Mouse (Mus musculus) cerebellum, adult 18-20 months (tissue): ENCODE results near the gene Aadac.

Source experiments
- DNase-seq, 2 experiments: peaks; one replicate each; pipeline ENCODE4 v3.0.0; 2021

The Aadac gene

GRCm38 (mm10) chr3:60025417-60025816 lies at the start of gene Aadac:
Gene Aadac, plus strand, starts transcription at chr3:60025717.
- no peak for DNase-seq

GRCm38 (mm10) chr3:60003622-60004021 lies 21.9 kb upstream of the Aadac start:
- DNase-seq, result no peak

DNA sequence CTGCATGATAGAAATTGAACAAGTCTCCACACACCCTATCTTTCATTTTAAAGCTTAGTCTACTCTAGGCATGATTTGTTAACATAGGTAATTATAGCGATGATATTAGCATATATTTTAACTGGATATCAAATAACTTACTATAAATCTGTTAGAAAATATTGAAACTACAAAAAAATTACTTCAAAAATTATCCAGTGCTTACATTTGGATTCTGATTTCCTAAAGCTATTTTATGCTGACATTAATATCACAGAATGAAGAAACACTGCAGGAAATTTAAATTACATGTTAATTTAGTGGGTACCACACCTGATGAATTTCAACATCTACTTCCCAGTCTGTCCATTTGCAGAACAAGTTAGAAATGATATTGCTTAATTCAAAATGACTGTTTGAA lies 19.1 kb upstream of the Aadac start, which contains the start of gene Aadacl2:
Aadacl2 (plus strand) TSS at position 301 of the 400 bp plus-strand sequence.
- DNase-seq, result no peak

- no peak for DNase-seq
Measured at GRCm38 (mm10) chr3:60031511-60031910, 6.0 kb downstream of the Aadac start.

GRCm38 (mm10) chr3:60046221-60046913 lies 20.9 kb downstream of the Aadac start:
- DNase-seq, result no peak

DNA sequence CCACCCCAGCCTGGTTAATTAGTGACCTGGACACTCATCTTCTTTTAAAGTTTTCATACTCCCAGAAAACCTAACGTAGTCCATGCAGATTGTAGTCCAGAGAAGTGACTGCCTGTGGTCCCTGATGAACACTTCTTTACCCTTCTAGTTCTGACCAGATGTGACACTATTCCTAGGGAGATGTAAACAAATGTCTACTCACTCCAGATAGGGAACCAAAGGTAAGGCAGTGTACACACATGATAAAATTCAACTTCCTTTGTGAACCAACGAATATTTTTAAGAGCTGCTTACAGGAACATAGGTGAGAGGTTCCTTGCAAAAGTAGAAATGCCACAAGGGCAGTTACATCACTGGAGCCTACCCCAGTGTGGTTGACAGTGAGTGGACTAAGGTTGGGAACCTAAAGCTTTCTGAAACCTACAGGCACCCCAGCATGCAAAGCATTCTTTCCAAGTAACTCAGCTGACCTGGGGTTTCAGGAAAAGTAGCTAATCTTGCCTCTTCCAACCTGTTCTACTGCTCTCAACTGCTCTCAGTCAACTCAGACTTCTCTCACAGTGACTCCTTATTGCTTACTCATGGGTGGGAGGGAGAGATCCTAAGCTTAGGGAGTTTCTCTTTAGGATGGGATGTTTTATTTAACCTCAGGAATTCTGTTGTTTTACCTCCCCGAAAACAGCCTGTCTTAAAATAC lies 27.9 kb downstream of the Aadac start:
- no peak for DNase-seq

- no peak for DNase-seq
Measured at GRCm38 (mm10) chr3:60053931-60054330, 28.4 kb downstream of the Aadac start.

DNA sequence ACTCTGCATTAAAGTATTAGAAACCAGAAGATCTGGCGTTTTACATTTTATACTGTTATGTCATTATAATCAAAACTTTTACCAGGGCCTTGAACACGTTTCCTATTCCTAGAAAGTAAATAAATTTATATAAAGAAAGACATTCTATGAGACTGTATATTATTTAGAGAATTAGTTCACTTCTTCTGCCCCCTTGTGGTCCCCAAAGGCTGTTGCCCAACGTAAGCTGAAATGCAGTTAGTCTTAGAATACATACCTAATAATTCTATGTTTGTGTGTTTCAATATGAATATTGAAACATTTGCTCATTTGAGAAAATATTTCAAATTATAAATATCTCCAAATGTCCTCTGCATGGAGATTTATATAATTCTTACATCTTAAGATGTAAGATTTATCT lies 30.9 kb downstream of the Aadac start:
- DNase-seq, result no peak

DNA sequence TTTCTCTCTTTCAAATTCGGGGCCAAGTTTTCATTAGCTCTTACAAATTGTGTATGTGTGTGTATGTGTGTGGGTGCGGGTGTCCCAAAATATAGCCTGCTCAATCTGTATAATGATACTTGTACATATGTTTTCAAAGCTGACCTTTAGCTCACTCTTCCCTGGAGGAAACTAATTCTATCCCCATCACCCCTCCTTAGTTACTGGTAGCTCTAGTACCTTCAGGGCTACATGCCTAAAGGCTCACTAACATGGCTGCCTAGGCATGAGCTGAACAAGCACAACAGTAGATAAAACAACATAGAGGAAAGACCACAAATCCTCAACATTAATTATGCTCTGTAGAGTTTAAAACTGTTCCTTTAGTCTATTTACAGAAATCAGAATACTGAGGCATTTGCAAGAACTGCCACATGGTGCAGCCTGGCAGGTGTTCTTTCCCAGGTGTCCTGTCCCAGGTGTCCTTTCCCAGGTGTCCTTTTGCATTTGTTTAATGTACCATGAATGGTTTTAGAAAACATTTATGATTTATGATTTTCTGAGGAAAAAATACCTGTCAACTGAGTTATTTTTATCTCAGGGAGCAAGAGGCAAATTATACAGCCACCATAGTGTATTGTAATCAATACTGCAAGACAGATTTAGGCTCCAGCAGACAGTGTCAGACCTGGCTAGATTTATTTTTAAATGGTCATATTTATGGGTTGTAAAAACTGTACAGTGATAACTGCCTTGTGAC lies 31.7 kb downstream of the Aadac start:
- DNase-seq, result peak; percentile 45 to 57

GRCm38 (mm10) chr3:60057809-60058082 lies 32.2 kb downstream of the Aadac start:
- DNase-seq, result no peak

- no peak for DNase-seq
Measured at GRCm38 (mm10) chr3:60078883-60079415, 53.4 kb downstream of the Aadac start.

DNA sequence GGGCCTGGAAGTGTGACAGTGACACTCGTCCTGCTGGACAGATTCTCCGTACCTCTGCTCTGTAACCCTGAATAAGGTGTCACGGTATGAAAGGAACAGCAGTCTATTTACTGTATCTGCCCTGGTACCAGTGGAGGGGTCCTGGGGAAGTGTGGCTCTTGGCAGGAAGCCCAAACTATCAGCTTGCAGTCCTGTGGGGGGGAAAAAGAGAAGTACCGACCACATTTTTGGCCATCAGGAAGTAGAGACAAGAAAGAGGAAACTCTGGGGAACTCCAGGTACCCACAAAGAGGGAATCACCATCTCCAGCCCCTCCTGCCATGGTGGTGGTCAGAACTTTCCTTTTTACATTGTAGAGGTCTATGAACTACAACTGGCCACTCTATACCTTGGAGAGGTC lies 55.1 kb downstream of the Aadac start:
- DNase-seq, result no peak

GRCm38 (mm10) chr3:60081648-60082047 lies 56.1 kb downstream of the Aadac start, which contains the start of gene Sucnr1:
Gene Sucnr1, plus strand, starts transcription at chr3:60081869.
- no peak for DNase-seq

DNA sequence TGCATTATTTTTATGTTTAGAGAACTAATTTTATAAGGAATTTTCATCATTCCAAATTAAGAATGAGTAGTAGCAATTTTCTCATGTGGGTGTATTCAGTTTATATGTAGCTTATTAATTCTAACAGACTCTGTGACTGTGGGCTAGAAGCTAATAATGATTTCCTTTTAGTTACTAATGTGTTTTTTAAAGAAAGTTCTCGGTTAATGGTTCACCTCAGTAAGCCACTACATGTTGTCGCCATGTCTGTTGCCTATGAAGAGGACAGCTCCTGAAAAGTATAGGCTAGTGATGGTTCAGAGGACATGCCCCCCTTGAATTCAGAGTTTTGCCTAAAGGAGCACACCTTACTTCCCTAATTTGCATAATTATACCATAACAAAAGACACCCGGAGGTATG lies 57.2 kb downstream of the Aadac start:
- no peak for DNase-seq

GRCm38 (mm10) chr3:60085729-60086128 lies 60.2 kb downstream of the Aadac start:
- DNase-seq, result no peak
